Mouse (Mus musculus) midbrain, embryonic 14.5 days (tissue): ENCODE measurements around the gene Ifitm10. TPM values are rescaled to one million over a fixed set of nuclear protein-coding genes. Genes with fewer than 3 reads are reported as not detected.
A peak's percentile ranks its signal among the peaks of the same experiment; 100 is the strongest.

Source experiments
- ATAC-seq: fragments of 200-750 bp; cut with Nextera tagmentation; 2 replicates; pipeline ENCODE4 v1.8.0; 2017; ENCODE audit warnings: moderate number of reproducible peaks, moderate library complexity; ENCODE audit not compliant: low FRiP score, low TSS enrichment
- DNase-seq: peaks from one replicate; pipeline ENCODE4 v3.0.0-alpha.2; 2015
- H3K27ac ChIP-seq: fragments of 300-500 bp; sonication (generic); replicated peaks from 2 replicates; pipeline ENCODE4 v1.5.1; 2014; ENCODE audit warnings: mild to moderate bottlenecking, low read depth, low read length, moderate library complexity
- H3K27me3 ChIP-seq: fragments of 300-500 bp; sonication (generic); 2 replicates; pipeline ENCODE4 v1.6.1; 2014; ENCODE audit warnings: low read length, control low read depth, mixed read lengths; ENCODE audit not compliant: control insufficient read depth, insufficient read depth
- H3K36me3 ChIP-seq: fragments of 300-500 bp; sonication (generic); 2 replicates; pipeline ENCODE4 v1.6.1; 2014; ENCODE audit warnings: low read length, control low read depth; ENCODE audit not compliant: control insufficient read depth, insufficient read depth
- H3K4me1 ChIP-seq: fragments of 300-500 bp; sonication (generic); 2 replicates; pipeline ENCODE4 v1.6.1; 2014; ENCODE audit warnings: mild to moderate bottlenecking, antibody characterized with exemption, low read length, control low read depth; ENCODE audit not compliant: control insufficient read depth, insufficient read depth
- H3K4me2 ChIP-seq: fragments of 300-500 bp; sonication (generic); 2 replicates; pipeline ENCODE4 v1.6.1; 2014; ENCODE audit warnings: mild to moderate bottlenecking, low read length, moderate library complexity
- H3K4me3 ChIP-seq: fragments of 300-500 bp; sonication (generic); replicated peaks from 2 replicates; pipeline ENCODE4 v1.5.1; 2014; ENCODE audit warnings: low read depth, low read length
- H3K9ac ChIP-seq: fragments of 300-500 bp; sonication (generic); replicated peaks from 2 replicates; pipeline ENCODE4 v1.6.1; 2014; ENCODE audit warnings: mild to moderate bottlenecking, low read length, moderate library complexity
- H3K9me3 ChIP-seq: fragments of 300-500 bp; sonication (generic); 2 replicates; pipeline ENCODE4 v1.6.1; 2016; ENCODE audit warnings: low read length, control low read depth, mixed read lengths; ENCODE audit not compliant: control insufficient read depth
- WGBS: fragments of 180-500 bp; shearing (Covaris S2); extraction: QIAGEN DNeasy Blood & Tissue Kit; methylation state at CpG from one replicate; pipeline ENCODE4 v1.1.7; 2014; 5-methylcytosine and 5-hydroxymethylcytosine counted together
- polyA plus RNA-seq: library from polyadenylated mRNA; unstranded; fragments of >200 nt; fragmentation: Nextera tagmentation; extraction: Ambion mirVana; gene quantifications from 2 replicates; pipeline ENCODE4 v1.2.1, GENCODE M21; 2014

Ifitm10 gene
- polyA plus RNA-seq, 1 experiment from 2014 or later = 3.9 TPM

- no peak for DNase-seq
- no peaks in the 10 kb centered on the region for H3K36me3 ChIP-seq
- WGBS = 79% methylated on average over 2 of the region's 2 CpGs
Measured at GRCm38 (mm10) chr7:142368856-142369255, 4.7 kb downstream of the Ifitm10 start.

GRCm38 (mm10) chr7:142363107-142363506 is 10.4 kb downstream of the Ifitm10 start:
- Histone ChIP-seq H3K9ac (no peak overlapping the region), H3K36me3 (no peaks in the 10 kb centered on the region), H3K27ac (no peak overlapping the region), H3K9me3 (no peaks in the 10 kb centered on the region), H3K4me1 (no peaks in the 10 kb centered on the region), H3K4me2 (no peak overlapping the region), H3K27me3 (no peaks in the 10 kb centered on the region), H3K4me3 (no peak overlapping the region)
- ATAC-seq (no peak), DNase-seq (no peak)
- WGBS = 79% methylated on average over 4 of the region's 4 CpGs

More at GRCm38 (mm10) chr7:142368856-142369255, 4.7 kb downstream of the Ifitm10 start:
- H3K4me3 ChIP-seq = no peak overlapping the region
- no peaks in the 10 kb centered on the region for H3K4me1 ChIP-seq
- ATAC-seq = no peak
- H3K27me3 ChIP-seq = peaks cover 21% of the 10 kb centered on the region
- no peak overlapping the region for H3K4me2 ChIP-seq
- H3K9me3 ChIP-seq = no peaks in the 10 kb centered on the region
- no peak overlapping the region for H3K9ac ChIP-seq
- no peak overlapping the region for H3K27ac ChIP-seq

GRCm38 (mm10) chr7:142360743-142361142 is 12.8 kb downstream of the Ifitm10 start:
- no peak overlapping the region for H3K27ac ChIP-seq
- H3K9ac ChIP-seq = no peak overlapping the region
- no peaks in the 10 kb centered on the region for H3K9me3 ChIP-seq
- H3K4me2 ChIP-seq = no peak overlapping the region
- ATAC-seq = no peak
- no peaks in the 10 kb centered on the region for H3K36me3 ChIP-seq
- H3K4me3 ChIP-seq = no peak overlapping the region
- H3K27me3 ChIP-seq = no peaks in the 10 kb centered on the region
- no peak for DNase-seq
- no peaks in the 10 kb centered on the region for H3K4me1 ChIP-seq

- H3K9ac ChIP-seq = no peak overlapping the region
- no peak for DNase-seq
- ATAC-seq = no peak
- no peaks in the 10 kb centered on the region for H3K4me1 ChIP-seq
- no peaks in the 10 kb centered on the region for H3K36me3 ChIP-seq
- H3K27ac ChIP-seq = no peak overlapping the region
- H3K9me3 ChIP-seq = no peaks in the 10 kb centered on the region
- no peak overlapping the region for H3K4me3 ChIP-seq
- no peak overlapping the region for H3K4me2 ChIP-seq
- H3K27me3 ChIP-seq = no peaks in the 10 kb centered on the region
- WGBS = 74% methylated on average over 8 of the region's 8 CpGs
Measured at GRCm38 (mm10) chr7:142359129-142359528, 14.4 kb downstream of the Ifitm10 start.

- 88% methylated on average over 3 of the region's 3 CpGs for WGBS
- no peak overlapping the region for H3K9ac ChIP-seq
- H3K4me2 ChIP-seq = no peak overlapping the region
- DNase-seq (no peak), ATAC-seq (no peak)
- H3K36me3 ChIP-seq = no peaks in the 10 kb centered on the region
- H3K4me3 ChIP-seq = no peak overlapping the region
- no peaks in the 10 kb centered on the region for H3K27me3 ChIP-seq
- no peak overlapping the region for H3K27ac ChIP-seq
- no peaks in the 10 kb centered on the region for H3K4me1 ChIP-seq
- no peaks in the 10 kb centered on the region for H3K9me3 ChIP-seq
Measured at GRCm38 (mm10) chr7:142357566-142357965, 16.0 kb downstream of the Ifitm10 start.

GRCm38 (mm10) chr7:142354661-142355233 is 18.8 kb downstream of the Ifitm10 start:
- no peak for ATAC-seq
- Histone ChIP-seq H3K4me1 (0 out of 2 replicates have a peak, but pooled peaks cover 4% of the 10 kb centered on the region), H3K9me3 (no peaks in the 10 kb centered on the region), H3K27ac (no peak overlapping the region), H3K27me3 (no peaks in the 10 kb centered on the region), H3K4me2 (no peak overlapping the region), H3K9ac (no peak overlapping the region), H3K36me3 (no peaks in the 10 kb centered on the region), H3K4me3 (no peak overlapping the region)
- no peak for DNase-seq
- 81% methylated on average over 8 of the region's 8 CpGs for WGBS

- no peaks in the 10 kb centered on the region for H3K9me3 ChIP-seq
- H3K9ac ChIP-seq = no peak overlapping the region
- H3K27me3 ChIP-seq = no peaks in the 10 kb centered on the region
- no peak for DNase-seq
- 82% methylated on average over 5 of the region's 5 CpGs for WGBS
- H3K36me3 ChIP-seq = no peaks in the 10 kb centered on the region
- H3K27ac ChIP-seq = no peak overlapping the region
- 0 out of 2 replicates have a peak, but pooled peaks cover 10% of the 10 kb centered on the region for H3K4me1 ChIP-seq
- no peak overlapping the region for H3K4me3 ChIP-seq
- ATAC-seq = no peak
- H3K4me2 ChIP-seq = no peak overlapping the region
Measured at GRCm38 (mm10) chr7:142353854-142354253, 19.7 kb downstream of the Ifitm10 start.

GRCm38 (mm10) chr7:142351569-142351968 is 22.0 kb downstream of the Ifitm10 start:
- Histone ChIP-seq H3K36me3 (no peaks in the 10 kb centered on the region), H3K27ac (peak overlapping the region; percentile 27; the same call in 1 of the 2 replicates), H3K4me2 (no peak overlapping the region), H3K27me3 (no peaks in the 10 kb centered on the region), H3K9ac (no peak overlapping the region), H3K9me3 (no peaks in the 10 kb centered on the region), H3K4me3 (no peak overlapping the region), H3K4me1 (0 out of 2 replicates have a peak, but pooled peaks cover 10% of the 10 kb centered on the region)
- ATAC-seq (peak; percentile 37; the same call in 1 of the 2 replicates), DNase-seq (peak; percentile 58)
- 42% methylated on average over 5 of the region's 5 CpGs for WGBS

- H3K4me2 ChIP-seq = no peak overlapping the region
- 21% methylated on average over 9 of the region's 9 CpGs for WGBS
- no peak overlapping the region for H3K4me3 ChIP-seq
- H3K9ac ChIP-seq = no peak overlapping the region
- ATAC-seq (peak; percentile 57; the same call in 1 of the 2 replicates), DNase-seq (peak; percentile 74)
- no peaks in the 10 kb centered on the region for H3K9me3 ChIP-seq
- H3K27ac ChIP-seq = peak overlapping the region; percentile 62; the same call in 1 of the 2 replicates
- 0 out of 2 replicates have a peak, but pooled peaks cover 10% of the 10 kb centered on the region for H3K4me1 ChIP-seq
- H3K27me3 ChIP-seq = no peaks in the 10 kb centered on the region
- no peaks in the 10 kb centered on the region for H3K36me3 ChIP-seq
Measured at GRCm38 (mm10) chr7:142349308-142349961, 24.1 kb downstream of the Ifitm10 start.
